Comparison of ENCODE assay signal across 8 mouse cellular contexts in genomic region chr6:71757039-71757894, GRCm38 (mm10). TPM values are rescaled to one million over a fixed set of nuclear protein-coding genes. Genes with fewer than 3 reads are reported as not detected.
DNase-seq lines count a peak whose midpoint lies in the region; ATAC-seq and TF ChIP-seq lines count a peak whose summit lies in the region.
"Had no signal": no experiment of that assay in that cellular context is flagged by ENCODE, and none has a peak within 500 bp of the region (broad histone marks: within the 10 kb centered on the region; RNA-seq: fewer than 3 reads in every experiment).

No protein-coding gene starts in this region.

- TF ChIP-seq POLR2A in limb, embryonic 14.5 days (IDR thresholded peaks at IDR 0.05; ENCODE audit: borderline replicate concordance, extremely low read depth, insufficient read depth, insufficient read length) = no peak

- no peaks in the 10 kb centered on the region for H3K36me3 ChIP-seq in ES-E14 (ENCODE audit: control insufficient read depth, insufficient read depth, low read length, poor library complexity, severe bottlenecking)
- no peaks in the 10 kb centered on the region for H3K36me3 ChIP-seq in limb, embryonic 14.5 days (ENCODE audit: control insufficient read depth, insufficient read depth, low read length)

- H3K9me3 ChIP-seq in ES-E14 (ENCODE audit: control insufficient read depth, insufficient read depth, low read depth, low read length) = no peaks in the 10 kb centered on the region
- no peaks in the 10 kb centered on the region for H3K9me3 ChIP-seq in limb, embryonic 14.5 days (ENCODE audit: control insufficient read depth, low read length)

- intact Hi-C loops in heart, postnatal 36 days (cut with DNase I) = no loop called here

- H3K4me1 ChIP-seq in ES-E14 (ENCODE audit: control insufficient read depth in 2 of 2, insufficient read depth in 2 of 2, low read length in 2 of 2, poor library complexity in 1 of 2) = peaks cover 2 to 5% of the 10 kb centered on the region in 2 experiments; a peak in 1 of 4 replicates
- peaks cover 14% of the 10 kb centered on the region for H3K4me1 ChIP-seq in limb, embryonic 14.5 days (ENCODE audit: control insufficient read depth, insufficient read depth, low read length)

- H3K27me3 ChIP-seq in limb, embryonic 14.5 days (ENCODE audit: control insufficient read depth, insufficient read depth, low read length) = no peaks in the 10 kb centered on the region

- DNase-seq in ES-E14 (ENCODE audit: low read depth, low spot score) = no peak
- peak; percentile 57 for DNase-seq in adrenal gland, postnatal 14 days
- DNase-seq in forelimb bud, embryonic 11.5 days (ENCODE audit: low read depth, low spot score) = peak; percentile 57
- DNase-seq in heart, postnatal 36 days = peak; percentile 6 to 14
- peak; percentile 84 for DNase-seq in limb, embryonic 14.5 days (ENCODE audit: low spot score)
- DNase-seq in naive thymus-derived CD4-positive, alpha-beta T cell, adult 2 months (ENCODE audit: low read depth) = peak; percentile 42
- DNase-seq in thymus, postnatal 36 days = peak; percentile 82 to 92

- H3K27ac ChIP-seq in ES-E14 (ENCODE audit: insufficient read depth, low read depth, low read length, poor library complexity, severe bottlenecking) = no peak overlapping the region
- peak overlapping the region; percentile 67 for H3K27ac ChIP-seq in limb, embryonic 14.5 days (replicated peaks; ENCODE audit: low read depth, low read length)

- in situ Hi-C loops in ES-E14 (cut with MboI; ENCODE audit: low sequenced_read_pairs in 2 of 2, unreplicated experiment in 2 of 2) = no loop called here

- no peak overlapping the region for H3K4me3 ChIP-seq in ES-E14 (ENCODE audit: insufficient read depth in 1 of 2, low read depth in 1 of 2, low read length in 2 of 2, poor library complexity in 1 of 2, severe bottlenecking in 1 of 2)
- H3K4me3 ChIP-seq in limb, embryonic 14.5 days (replicated peaks; ENCODE audit: low read length) = no peak overlapping the region
- H3K4me3 ChIP-seq: erythroblast, embryonic 14.5 days had no signal

- H3K4me2 ChIP-seq in limb, embryonic 14.5 days (replicated peaks; ENCODE audit: low read depth, low read length, severe bottlenecking) = no peak overlapping the region

- ATAC-seq in limb, embryonic 14.5 days (ENCODE audit: low FRiP score, low read depth) = peak; percentile 91

- H3K9ac ChIP-seq in ES-E14 (ENCODE audit: insufficient read depth, low read depth, low read length, poor library complexity, severe bottlenecking) = no peak overlapping the region
- H3K9ac ChIP-seq in limb, embryonic 14.5 days (ENCODE audit: low read depth, low read length, severe bottlenecking) = no peak overlapping the region

- 23% methylated on average over 10 of the region's 10 CpGs for WGBS in limb, embryonic 14.5 days

TF ChIP-seq in ES-E14, 5 proteins besides CTCF, POLR2A, EP300 and RAD21:
- TF ChIP-seq CHD2 (IDR thresholded peaks at IDR 0.05; ENCODE audit: low read depth, low read length) = no peak
- TF ChIP-seq HCFC1 (IDR thresholded peaks at IDR 0.05; ENCODE audit: borderline replicate concordance, insufficient read depth, low read length) = no peak
- TF ChIP-seq ZNF384 (IDR thresholded peaks at IDR 0.05; ENCODE audit: low read depth, low read length) = no peak
- TF ChIP-seq ZC3H11A (IDR thresholded peaks at IDR 0.05; ENCODE audit: borderline replicate concordance, low read depth, low read length) = no peak
- peak; percentile 68 for TF ChIP-seq MAFK (IDR thresholded peaks at IDR 0.05; ENCODE audit: insufficient read depth, low read depth, low read length)

RNA-seq across cellular contexts. Expression of gene Reep1, which starts 49.9 kb away (rescaled TPM):
- 6.9 and 8.9 TPM in 2 replicates for total RNA-seq in ES-E14 (2012; rRNA removed)
- 8.2 and 11.0 TPM in 2 replicates for total RNA-seq in adrenal gland, postnatal 14 days (2021)
- 10 to 100 TPM; 14.7 to 17.4 TPM for total RNA-seq in heart, postnatal 36 days (2021)
- 14.9 and 15.6 TPM in 2 replicates for polyA plus RNA-seq in limb, embryonic 14.5 days (2012; rRNA removed)
- polyA plus RNA-seq in limb, embryonic 14.5 days (2014; fragmentation: Nextera tagmentation; extraction: Ambion mirVana) = 13.0 and 15.2 TPM in 2 replicates
- polyA plus RNA-seq: erythroblast, embryonic 14.5 days had no signal
